ENCODE assay signal across 19 mouse cellular contexts in the genomic region with DNA sequence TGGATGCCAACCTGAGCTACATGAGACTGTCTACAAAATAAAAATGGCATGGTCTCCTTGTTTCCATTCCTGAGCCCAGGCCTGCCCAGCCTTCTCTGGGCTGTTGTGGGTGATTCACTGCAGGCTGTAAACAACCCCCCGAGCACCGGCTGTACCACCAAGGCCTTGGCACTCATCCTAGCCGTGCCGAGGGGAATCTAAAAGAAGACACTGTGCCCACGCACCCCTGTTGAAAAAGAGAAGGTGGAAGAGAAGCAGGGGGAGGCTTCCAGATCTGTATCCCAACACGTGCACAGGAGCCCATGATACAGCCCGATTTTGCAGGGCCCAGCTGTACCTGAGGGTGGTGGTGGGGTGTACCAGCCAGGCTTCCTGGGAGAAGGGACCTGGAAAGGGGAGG. TPM values are rescaled to one million over a fixed set of nuclear protein-coding genes. Genes with fewer than 3 reads are reported as not detected.
A peak's percentile ranks its signal among the peaks of the same experiment; 100 is the strongest.
DNase-seq lines count a peak whose midpoint lies in the region; ATAC-seq and TF ChIP-seq lines count a peak whose summit lies in the region.
"Had no signal": no experiment of that assay in that cellular context is flagged by ENCODE, and none has a peak within 500 bp of the region (broad histone marks: within the 10 kb centered on the region; RNA-seq: fewer than 3 reads in every experiment).

No protein-coding gene starts in this region.

- no peak for TF ChIP-seq POLR2A in kidney, adult 2 months (IDR thresholded peaks at IDR 0.05; ENCODE audit: low read depth, low read length)

- H3K9me3 ChIP-seq in forebrain, embryonic 11.5 days (ENCODE audit: control insufficient read depth, low read length) = no peaks in the 10 kb centered on the region
- H3K9me3 ChIP-seq: embryonic facial prominence, embryonic 13.5 days; midbrain, embryonic 12.5 days had no signal

- H3K4me2 ChIP-seq in forebrain, embryonic 11.5 days (ENCODE audit: low read depth, low read length, severe bottlenecking) = no peak overlapping the region
- H3K4me2 ChIP-seq: embryonic facial prominence, embryonic 13.5 days; liver, embryonic 11.5 days; lung, embryonic 14.5 days; midbrain, embryonic 12.5 days had no signal

- ATAC-seq in forebrain, embryonic 11.5 days (replicated peaks; ENCODE audit: low FRiP score) = no peak
- ATAC-seq: hindbrain, embryonic 16.5 days had no signal

- intact Hi-C loops in left cerebral cortex, adult 2 months (cut with DNase I) = no loop called here
- intact Hi-C loops in heart, postnatal 36 days (cut with DNase I) = no loop called here

- DNase-seq in layer of hippocampus, adult 11-12 months (ENCODE audit: low spot score) = peak; percentile 76
- no peak for DNase-seq in layer of hippocampus, adult 9-10 months (ENCODE audit: low spot score)
- peak; percentile 76 to 91 for DNase-seq in frontal cortex, postnatal 36 days (ENCODE audit: low spot score in 2 of 2)
- DNase-seq in left cerebral cortex, adult 2 months (ENCODE audit: extremely low spot score in 1 of 2, low spot score in 2 of 2) = peak; percentile 70 to 79
- DNase-seq in right cerebral cortex, postnatal 25 days = peak; percentile 86
- no peak for DNase-seq in kidney, adult 2 months
- no peak for DNase-seq in forebrain, embryonic 11.5 days (ENCODE audit: low spot score)
- no peak for DNase-seq in heart, postnatal 36 days
- DNase-seq: gastrocnemius, adult 2 months; heart, adult 2 months; kidney, adult 8-10 months; lung, embryonic 14.5 days; thymus, postnatal 36 days had no signal

- H3K9ac ChIP-seq in forebrain, embryonic 11.5 days (ENCODE audit: low read length) = no peak overlapping the region
- H3K9ac ChIP-seq: embryonic facial prominence, embryonic 13.5 days; lung, embryonic 14.5 days; midbrain, embryonic 12.5 days had no signal

- TF ChIP-seq CTCF in left cerebral cortex, adult 2 months (IDR thresholded peaks at IDR 0.05) = no peak
- TF ChIP-seq CTCF in kidney, adult 2 months (conservative IDR thresholded peaks at IDR 0.05; ENCODE audit: insufficient read depth, insufficient read length, low read depth, low read length) = no peak

- H3K4me1 ChIP-seq in kidney, adult 2 months (ENCODE audit: control insufficient read depth, insufficient read depth, low read length) = no peaks in the 10 kb centered on the region
- H3K4me1 ChIP-seq in forebrain, embryonic 11.5 days (replicated peaks; ENCODE audit: control insufficient read depth, insufficient read depth, low read length) = no peaks in the 10 kb centered on the region
- H3K4me1 ChIP-seq: embryonic facial prominence, embryonic 13.5 days had no signal

- no peak overlapping the region for H3K4me3 ChIP-seq in left cerebral cortex, adult 2 months
- no peak overlapping the region for H3K4me3 ChIP-seq in kidney, adult 2 months (ENCODE audit: insufficient read depth, low read depth, low read length)
- H3K4me3 ChIP-seq in forebrain, embryonic 11.5 days (ENCODE audit: low read depth, low read length) = no peak overlapping the region
- H3K4me3 ChIP-seq: embryonic facial prominence, embryonic 13.5 days; gastrocnemius, adult 2 months; heart, adult 2 months; midbrain, embryonic 12.5 days had no signal

- 83% methylated on average over 7 of the region's 7 CpGs for WGBS in kidney, adult 2 months
- WGBS in forebrain, embryonic 11.5 days = 81% methylated on average over 7 of the region's 7 CpGs

- H3K27me3 ChIP-seq in kidney, adult 2 months (replicated peaks; ENCODE audit: control insufficient read depth, insufficient read depth, low read length) = no peaks in the 10 kb centered on the region
- no peaks in the 10 kb centered on the region for H3K27me3 ChIP-seq in forebrain, embryonic 11.5 days (ENCODE audit: control insufficient read depth, insufficient read depth, low read length)
- H3K27me3 ChIP-seq: embryonic facial prominence, embryonic 13.5 days; midbrain, embryonic 12.5 days had no signal

- no peaks in the 10 kb centered on the region for H3K36me3 ChIP-seq in kidney, adult 2 months (ENCODE audit: control insufficient read depth, insufficient read depth, low read length)
- no peaks in the 10 kb centered on the region for H3K36me3 ChIP-seq in forebrain, embryonic 11.5 days (ENCODE audit: control insufficient read depth, insufficient read depth, low read length)
- H3K36me3 ChIP-seq: embryonic facial prominence, embryonic 13.5 days; midbrain, embryonic 12.5 days had no signal

- H3K27ac ChIP-seq in left cerebral cortex, adult 2 months = peak overlapping the region; percentile 44
- H3K27ac ChIP-seq in kidney, adult 2 months (ENCODE audit: insufficient read depth, low read depth, low read length) = no peak overlapping the region
- no peak overlapping the region for H3K27ac ChIP-seq in forebrain, embryonic 11.5 days (ENCODE audit: low read depth, low read length)
- H3K27ac ChIP-seq: embryonic facial prominence, embryonic 13.5 days; gastrocnemius, adult 2 months; heart, adult 2 months; macrophage; midbrain, embryonic 12.5 days had no signal

RNA-seq across cellular contexts. Expression of a gene that starts 21.1 kb away (rescaled TPM):
- 100 to 1,000 TPM; 326 to 329 TPM for total RNA-seq in left cerebral cortex, adult 2 months (2021)
- polyA plus RNA-seq in kidney, adult 2 months (2012; rRNA removed) = 4.0 and 4.6 TPM in 2 replicates
- 3.2 and 7.7 TPM in 2 replicates for polyA plus RNA-seq in forebrain, embryonic 11.5 days (2014; fragmentation: Nextera tagmentation; extraction: Ambion mirVana)
- 10 to 100 TPM; 39.4 to 41.6 TPM for total RNA-seq in heart, postnatal 36 days (2021)
- total RNA-seq: common myeloid progenitor, adult 5-6 weeks had no signal
- polyA plus RNA-seq: macrophage had no signal

Comparison
In these comparisons a context has a peak if more than half of its experiments do, and no peak if none do; other contexts are left out.
1. DNase-seq: peak in layer of hippocampus, adult 11-12 months (single experiment), frontal cortex, postnatal 36 days (2 of 2), left cerebral cortex, adult 2 months (2 of 2) and right cerebral cortex, postnatal 25 days (single experiment); none in layer of hippocampus, adult 9-10 months (single experiment), kidney, adult 2 months (single experiment), forebrain, embryonic 11.5 days (single experiment) and heart, postnatal 36 days (0 of 2).
2. RNA of a gene that starts 21.1 kb away (total RNA-seq): 326 to 329 TPM in left cerebral cortex, adult 2 months; 39.4 to 41.6 TPM in heart, postnatal 36 days; every median in the first group is over 4 times any median in the second.